Mouse (Mus musculus): ENCODE data around the gene Golph3.

DNA sequence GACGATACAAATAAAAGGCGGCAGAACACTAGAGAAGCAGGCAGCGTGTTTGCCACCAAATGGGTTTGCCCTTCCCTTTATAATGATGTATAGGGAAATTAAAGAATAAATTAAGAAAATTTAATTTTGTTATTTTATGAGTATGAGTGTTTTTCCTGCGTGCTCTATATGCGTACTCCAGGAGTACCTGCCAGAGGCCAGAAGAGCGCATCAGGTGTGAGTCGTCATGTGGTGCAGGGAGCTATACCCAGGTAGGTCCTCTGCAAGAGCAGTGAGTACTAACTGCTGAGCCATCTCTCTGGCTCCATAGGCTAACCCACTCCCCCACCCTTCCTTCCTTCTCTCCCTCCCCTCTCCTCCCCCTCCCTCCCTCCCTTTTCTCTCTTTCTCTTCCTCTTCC is 30.2 kb downstream of the Golph3 start:
- TF ChIP-seq CTCF (IDR thresholded peaks at IDR 0.05; ENCODE audit: borderline replicate concordance, extremely low read depth, insufficient read depth, insufficient read length) (no peak), POLR2A (IDR thresholded peaks at IDR 0.05; ENCODE audit: borderline replicate concordance, extremely low read depth, insufficient read depth, insufficient read length, poor library complexity, severe bottlenecking) (no peak)

Data from brain, embryonic 14.5 days (tissue).